Mouse (Mus musculus) heart, embryonic 14.5 days (tissue): ENCODE results near the gene Hoxb5. TPM values are rescaled to one million over a fixed set of nuclear protein-coding genes. Genes with fewer than 3 reads are reported as not detected.

Experiments used
- ATAC-seq: fragments of 200-750 bp; cut with Nextera tagmentation; 2 replicates; pipeline ENCODE4 v1.8.0; 2017; ENCODE audit warnings: low read depth, moderate TSS enrichment; ENCODE audit not compliant: insufficient number of reproducible peaks, insufficient read depth, low FRiP score
- H3K27ac ChIP-seq, 2 experiments: fragments of 200-500 bp in 1 of 2; fragments of 300-500 bp in 1 of 2; sonication (generic) in 1 of 2; replicated peaks in 1 of 2; 2 replicates each; pipeline ENCODE4 v1.5.1; 2012 to 2014; ENCODE audit warnings: low read depth in 2 of 2, low read length in 2 of 2, control low read depth in 1 of 2, mild to moderate bottlenecking in 1 of 2, mixed read lengths in 1 of 2; ENCODE audit not compliant: control insufficient read depth in 1 of 2, insufficient read depth in 1 of 2
- H3K27me3 ChIP-seq: fragments of 300-500 bp; sonication (generic); 2 replicates; pipeline ENCODE4 v1.6.1; 2014; ENCODE audit warnings: mild to moderate bottlenecking, low read length, control low read depth; ENCODE audit not compliant: control insufficient read depth, insufficient read depth
- H3K36me3 ChIP-seq: fragments of 300-500 bp; sonication (generic); 2 replicates; pipeline ENCODE4 v1.6.1; 2014; ENCODE audit warnings: mild to moderate bottlenecking, control low read depth, low read length, mixed read lengths; ENCODE audit not compliant: control insufficient read depth, insufficient read depth
- H3K4me1 ChIP-seq, 2 experiments: fragments of 200-500 bp in 1 of 2; fragments of 300-500 bp in 1 of 2; sonication (generic) in 1 of 2; 2 replicates each; pipeline ENCODE4 v1.6.1; 2012 to 2014; ENCODE audit warnings: low read length in 2 of 2, control low read depth in 1 of 2, mixed read lengths in 1 of 2; ENCODE audit not compliant: control insufficient read depth in 2 of 2, insufficient read depth in 2 of 2
- H3K4me2 ChIP-seq: fragments of 300-500 bp; sonication (generic); 2 replicates; pipeline ENCODE4 v1.6.1; 2014; ENCODE audit warnings: mild to moderate bottlenecking, low read length
- H3K4me3 ChIP-seq, 2 experiments: fragments of 200-500 bp in 1 of 2; fragments of 300-500 bp in 1 of 2; sonication (generic) in 1 of 2; 2 replicates each; pipeline ENCODE4 v1.5.1; 2012 to 2014; ENCODE audit warnings: low read length in 2 of 2, mild to moderate bottlenecking in 2 of 2, control low read depth in 1 of 2, low read depth in 1 of 2, moderate library complexity in 1 of 2; ENCODE audit not compliant: control insufficient read depth in 1 of 2, insufficient read depth in 1 of 2
- H3K9ac ChIP-seq: fragments of 300-500 bp; sonication (generic); 2 replicates; pipeline ENCODE4 v1.6.1; 2014; ENCODE audit warnings: mild to moderate bottlenecking, low read length
- H3K9me3 ChIP-seq: fragments of 300-500 bp; sonication (generic); 2 replicates; pipeline ENCODE4 v1.6.1; 2016; ENCODE audit warnings: low read length, control low read depth; ENCODE audit not compliant: control insufficient read depth
- WGBS: fragments of 180-500 bp; shearing (Covaris S2); extraction: QIAGEN DNeasy Blood & Tissue Kit; methylation state at CpG from one replicate; pipeline ENCODE4 v1.1.7; 2014; 5-methylcytosine and 5-hydroxymethylcytosine counted together
- polyA plus RNA-seq: library from polyadenylated mRNA; unstranded; fragments of >200 nt; fragmentation: Nextera tagmentation; extraction: Ambion mirVana; gene quantifications from 2 replicates; pipeline ENCODE4 v1.2.1, GENCODE M21; 2014

Hoxb5 gene
- polyA plus RNA-seq, 1 experiment from 2014 or later = 0.27 TPM

DNA sequence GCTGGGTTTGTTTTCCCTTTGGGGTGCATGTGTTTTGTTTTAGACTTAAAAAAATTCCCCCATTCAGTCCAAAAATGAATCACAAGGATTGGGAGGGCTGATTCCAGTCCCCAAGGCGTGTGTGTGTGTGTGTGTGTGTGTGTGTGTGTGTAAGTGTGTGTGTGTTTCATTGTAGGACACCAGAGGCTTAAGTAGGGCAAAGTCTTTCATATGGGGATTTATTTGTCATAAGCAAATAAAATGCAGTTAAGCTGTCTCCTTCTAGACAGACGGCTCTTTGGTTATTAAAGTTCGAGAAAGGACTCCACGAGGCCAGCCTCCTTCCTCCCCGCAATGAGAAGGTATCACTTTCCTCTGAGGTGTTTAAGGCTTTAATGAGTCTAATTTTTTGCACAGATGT, 18.7 kb downstream of the Hoxb5 start:
- peaks cover 98% of the 10 kb centered on the region for H3K27me3 ChIP-seq
- no peak for ATAC-seq
- 0 out of 4 replicates have a peak, but pooled peaks cover 2 to 7% of the 10 kb centered on the region in 2 experiments for H3K4me1 ChIP-seq
- no peak overlapping the region for H3K4me3 ChIP-seq
- WGBS = 40% methylated on average over 5 of the region's 5 CpGs
- no peaks in the 10 kb centered on the region for H3K36me3 ChIP-seq
- no peak overlapping the region for H3K27ac ChIP-seq
- H3K4me2 ChIP-seq = no peak overlapping the region
- H3K9ac ChIP-seq = no peak overlapping the region
- no peaks in the 10 kb centered on the region for H3K9me3 ChIP-seq

DNA sequence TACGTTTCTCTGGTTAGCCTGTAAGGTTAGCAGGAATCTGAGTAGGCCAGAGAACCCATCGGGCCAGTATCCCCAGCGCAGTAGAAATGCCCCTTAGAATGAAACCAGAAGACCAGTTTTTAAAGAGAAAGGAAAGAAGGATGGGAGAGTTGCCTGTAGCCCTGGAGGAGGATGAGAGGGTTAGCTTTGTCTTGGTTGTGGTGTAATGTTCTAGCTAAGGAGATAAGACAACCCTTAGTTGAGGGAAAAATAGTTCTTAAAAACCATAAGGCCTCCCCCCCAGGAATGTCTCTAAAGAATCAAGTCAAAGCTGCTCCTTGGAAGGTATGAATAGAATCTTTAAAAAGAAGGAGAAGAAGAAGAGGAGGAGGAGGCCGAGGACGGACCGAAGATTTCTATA, 19.6 kb downstream of the Hoxb5 start:
- Histone ChIP-seq H3K4me1 (0 out of 4 replicates have a peak, but pooled peaks cover 2 to 7% of the 10 kb centered on the region in 2 experiments), H3K9ac (no peak overlapping the region), H3K36me3 (no peaks in the 10 kb centered on the region), H3K27ac (no peak overlapping the region), H3K4me2 (no peak overlapping the region), H3K4me3 (no peak overlapping the region), H3K9me3 (no peaks in the 10 kb centered on the region), H3K27me3 (peaks cover 99% of the 10 kb centered on the region)
- ATAC-seq = no peak
- 24% methylated on average over 6 of the region's 6 CpGs for WGBS

DNA sequence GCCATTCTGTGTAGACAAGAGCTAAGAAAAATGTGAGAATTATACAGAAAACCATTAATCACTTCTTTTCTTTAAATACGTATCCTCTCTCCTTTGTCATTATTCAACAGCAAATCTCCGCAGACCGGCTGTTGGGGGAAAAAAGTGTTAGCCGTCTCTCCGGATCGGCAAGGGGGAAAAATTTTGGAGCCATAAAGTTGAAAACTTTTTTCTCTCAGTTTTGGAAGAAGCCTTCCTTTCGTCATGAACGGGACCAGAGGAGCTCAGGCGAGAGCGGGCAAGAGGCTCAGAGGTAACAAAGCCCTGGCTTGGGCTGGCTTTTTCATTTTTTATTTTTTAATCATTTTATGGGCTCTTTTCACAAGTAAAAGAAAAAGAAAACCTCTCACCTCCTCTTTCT, 20.0 kb downstream of the Hoxb5 start, which contains the start of gene Hoxb3:
Gene Hoxb3, plus strand, starts transcription at position 173 of the 400 bp plus-strand sequence.
- H3K36me3 ChIP-seq = no peaks in the 10 kb centered on the region
- 0 out of 4 replicates have a peak, but pooled peaks cover 2 to 7% of the 10 kb centered on the region in 2 experiments for H3K4me1 ChIP-seq
- no peak for ATAC-seq
- H3K27ac ChIP-seq = no peak within 1 kb of the TSS
- H3K4me3 ChIP-seq = no peak within 1 kb of the TSS
- no peak within 1 kb of the TSS for H3K4me2 ChIP-seq
- H3K27me3 ChIP-seq = peaks cover 99% of the 10 kb centered on the region
- H3K9ac ChIP-seq = no peak within 1 kb of the TSS
- WGBS = 21% methylated on average over 10 of the region's 10 CpGs
- no peaks in the 10 kb centered on the region for H3K9me3 ChIP-seq

DNA sequence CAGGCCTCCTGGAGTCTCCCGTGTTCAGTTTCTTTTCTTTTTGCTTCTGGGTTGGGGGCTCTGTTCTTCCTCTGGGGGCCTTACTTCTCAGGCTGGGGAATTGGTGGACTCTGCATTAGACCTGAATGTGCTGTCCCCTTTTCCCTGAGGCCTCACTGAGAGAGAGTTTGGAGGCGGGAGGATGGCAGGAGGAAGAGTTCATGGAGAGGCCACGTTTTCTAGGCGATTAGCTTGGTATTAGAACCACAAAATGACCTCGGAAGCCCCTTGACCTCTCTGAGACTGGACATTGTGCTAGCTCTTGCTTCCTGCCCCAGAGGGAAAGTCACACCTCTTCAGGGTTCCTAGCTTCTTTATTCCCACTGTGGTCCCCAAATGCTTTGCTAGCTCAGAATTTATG, 21.0 kb downstream of the Hoxb5 start:
- Histone ChIP-seq H3K4me2 (no peak overlapping the region), H3K9ac (no peak overlapping the region), H3K36me3 (no peaks in the 10 kb centered on the region), H3K9me3 (no peaks in the 10 kb centered on the region), H3K4me1 (0 out of 4 replicates have a peak, but pooled peaks cover under 1 to 2% of the 10 kb centered on the region in 2 experiments), H3K27ac (no peak overlapping the region), H3K27me3 (peaks cover 99% of the 10 kb centered on the region), H3K4me3 (no peak overlapping the region)
- ATAC-seq = no peak
- 5% methylated on average over 5 of the region's 5 CpGs for WGBS

DNA sequence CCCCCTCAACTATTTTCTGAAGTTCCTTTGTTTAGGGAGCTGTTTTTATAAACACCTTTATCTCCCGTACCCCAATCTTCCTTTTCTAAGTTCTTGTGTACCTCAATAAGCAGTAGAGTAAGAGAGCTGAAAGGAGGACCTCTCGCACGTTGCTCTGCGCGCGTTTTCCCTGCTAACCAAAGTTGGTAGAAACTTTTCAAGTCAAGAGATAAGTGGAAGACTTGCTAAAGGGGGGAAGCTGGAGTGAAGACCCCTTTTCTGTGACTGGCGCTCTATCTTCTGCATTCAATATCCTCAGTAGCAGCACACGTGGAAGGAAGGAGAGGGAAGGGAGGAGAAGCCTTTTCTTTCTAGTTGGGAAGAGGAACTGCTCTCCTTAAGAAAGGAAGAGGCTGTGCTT, 21.8 kb downstream of the Hoxb5 start:
- Histone ChIP-seq H3K4me1 (0 out of 4 replicates have a peak, but pooled peaks cover 0 to under 1% of the 10 kb centered on the region in 2 experiments), H3K9me3 (no peaks in the 10 kb centered on the region), H3K27me3 (peaks cover 99% of the 10 kb centered on the region), H3K27ac (no peak overlapping the region), H3K9ac (no peak overlapping the region), H3K4me2 (no peak overlapping the region), H3K4me3 (no peak overlapping the region), H3K36me3 (no peaks in the 10 kb centered on the region)
- WGBS = 11% methylated on average over 8 of the region's 8 CpGs
- no peak for ATAC-seq

DNA sequence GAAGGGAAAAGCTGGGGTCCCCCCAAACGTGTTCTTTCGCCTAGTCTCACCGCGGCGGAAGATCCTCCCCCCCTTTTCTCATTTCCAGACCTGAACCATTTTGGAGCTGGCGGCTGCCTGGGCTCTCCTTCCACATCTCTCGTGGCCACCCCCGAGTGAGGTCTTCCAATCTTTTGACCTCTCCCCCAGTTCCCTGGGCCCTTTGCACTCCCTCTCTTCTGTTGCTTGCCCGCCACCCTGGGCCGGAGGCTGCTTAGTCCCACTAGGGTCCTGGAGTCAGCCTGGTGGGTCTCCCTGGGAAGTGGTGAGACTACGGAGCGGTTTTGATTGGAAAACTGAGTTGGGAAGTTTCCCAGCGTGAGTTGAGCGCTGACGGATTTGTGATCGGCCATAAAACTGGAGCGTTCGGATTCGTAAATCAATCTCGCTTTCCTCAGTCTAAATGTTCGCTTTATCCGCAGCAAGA, 22.6 kb downstream of the Hoxb5 start:
- no peaks in the 10 kb centered on the region for H3K9me3 ChIP-seq
- no peak for ATAC-seq
- no peak overlapping the region for H3K27ac ChIP-seq
- no peak overlapping the region for H3K4me2 ChIP-seq
- WGBS = 6% methylated on average over 22 of the region's 22 CpGs
- no peaks in the 10 kb centered on the region for H3K36me3 ChIP-seq
- H3K4me1 ChIP-seq = no peaks in the 10 kb centered on the region
- H3K27me3 ChIP-seq = peaks cover 99% of the 10 kb centered on the region
- no peak overlapping the region for H3K9ac ChIP-seq
- no peak overlapping the region for H3K4me3 ChIP-seq

DNA sequence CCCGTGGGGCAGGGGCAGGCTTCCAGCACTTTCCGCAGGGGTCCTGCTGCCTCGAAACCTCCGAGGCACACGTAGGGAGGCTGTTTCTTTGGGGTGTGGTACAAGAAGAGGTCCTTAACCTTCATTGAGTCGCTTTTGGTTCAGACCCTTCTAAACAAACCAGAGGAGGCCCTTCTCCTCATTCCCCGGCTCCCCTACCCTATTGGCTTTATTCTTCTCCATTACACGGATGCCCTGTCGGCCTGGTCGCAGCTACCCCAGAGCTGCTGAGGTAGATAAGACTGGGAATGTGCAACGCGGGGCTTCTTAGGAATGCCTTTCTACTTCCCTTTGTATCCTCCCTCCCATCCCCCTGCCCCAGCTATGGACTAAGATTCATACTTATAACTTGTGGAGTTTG, 23.6 kb downstream of the Hoxb5 start:
- ATAC-seq = no peak
- no peak overlapping the region for H3K27ac ChIP-seq
- no peak overlapping the region for H3K4me2 ChIP-seq
- H3K9ac ChIP-seq = no peak overlapping the region
- H3K4me1 ChIP-seq = no peaks in the 10 kb centered on the region
- 5% methylated on average over 12 of the region's 12 CpGs for WGBS
- H3K27me3 ChIP-seq = peaks cover 99% of the 10 kb centered on the region
- no peak overlapping the region for H3K4me3 ChIP-seq
- H3K9me3 ChIP-seq = no peaks in the 10 kb centered on the region
- no peaks in the 10 kb centered on the region for H3K36me3 ChIP-seq

DNA sequence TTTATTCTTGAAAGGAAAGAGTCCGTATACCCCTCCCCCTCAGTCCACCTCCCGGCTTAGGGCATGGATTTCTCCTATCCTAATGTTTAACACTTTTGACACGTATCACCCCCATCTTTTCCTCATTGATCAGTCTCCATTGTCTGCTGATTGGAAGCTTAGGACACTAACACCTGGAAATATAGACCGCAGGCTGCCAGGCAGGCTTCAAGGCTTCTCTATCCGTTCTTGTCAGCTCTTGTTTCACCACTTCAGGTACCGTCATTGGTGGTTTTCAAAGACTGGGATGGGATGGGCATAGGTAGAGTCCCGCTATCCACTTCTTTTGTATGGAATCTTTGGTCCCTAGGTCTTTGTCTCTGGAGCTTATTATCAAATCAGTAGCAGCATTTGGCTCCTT, 24.0 kb downstream of the Hoxb5 start:
- no peak overlapping the region for H3K27ac ChIP-seq

More for the DNA sequence above, 24.0 kb downstream of the Hoxb5 start:
- no peak overlapping the region for H3K4me2 ChIP-seq
- H3K4me3 ChIP-seq = no peak overlapping the region
- no peak overlapping the region for H3K9ac ChIP-seq
- H3K4me1 ChIP-seq = no peaks in the 10 kb centered on the region
- H3K9me3 ChIP-seq = no peaks in the 10 kb centered on the region
- no peak for ATAC-seq
- H3K36me3 ChIP-seq = no peaks in the 10 kb centered on the region
- WGBS = 10% methylated on average over 7 of the region's 7 CpGs
- H3K27me3 ChIP-seq = peaks cover 99% of the 10 kb centered on the region
